Comparison of ENCODE assay signal across 8 mouse cellular contexts in genomic region chr1:151948065-151948464, GRCm38 (mm10).
DNase-seq lines count a peak whose midpoint lies in the region; ATAC-seq and TF ChIP-seq lines count a peak whose summit lies in the region.

No protein-coding gene starts in this region.

- H3K4me2 ChIP-seq in hindbrain, postnatal 0 days (ENCODE audit: low read depth, low read length) = no peak overlapping the region
- peak overlapping the region; percentile 32; the same call in 1 of the 2 replicates for H3K4me2 ChIP-seq in lung, postnatal 0 days (replicated peaks; ENCODE audit: low read depth, low read length)

- H3K36me3 ChIP-seq in hindbrain, embryonic 10.5 days = no peaks in the 10 kb centered on the region
- H3K36me3 ChIP-seq in hindbrain, postnatal 0 days (ENCODE audit: insufficient read depth, low read length) = no peaks in the 10 kb centered on the region
- no peaks in the 10 kb centered on the region for H3K36me3 ChIP-seq in lung, postnatal 0 days (ENCODE audit: insufficient read depth, low read length)

- H3K27ac ChIP-seq in hindbrain, embryonic 10.5 days = 0 out of 2 replicates have a peak overlapping the region, but pooled peaks have one; percentile 13
- no peak overlapping the region for H3K27ac ChIP-seq in hindbrain, postnatal 0 days
- no peak overlapping the region; the same call in 1 of the 2 replicates for H3K27ac ChIP-seq in lung, postnatal 0 days (ENCODE audit: low read length)

- H3K27me3 ChIP-seq in hindbrain, embryonic 10.5 days (ENCODE audit: insufficient read depth, poor library complexity, severe bottlenecking) = no peaks in the 10 kb centered on the region
- H3K27me3 ChIP-seq in hindbrain, postnatal 0 days (ENCODE audit: insufficient read depth, low read length) = no peaks in the 10 kb centered on the region
- no peaks in the 10 kb centered on the region for H3K27me3 ChIP-seq in lung, postnatal 0 days (replicated peaks; ENCODE audit: insufficient read depth, low read length)

- ATAC-seq in hindbrain, postnatal 0 days = no peak
- ATAC-seq in lung, postnatal 0 days = no peak

- no peak overlapping the region for H3K9ac ChIP-seq in hindbrain, postnatal 0 days (replicated peaks; ENCODE audit: low read length)
- no peak overlapping the region for H3K9ac ChIP-seq in lung, postnatal 0 days (replicated peaks; ENCODE audit: low read depth)

- DNase-seq in hindbrain, embryonic 10.5 days (ENCODE audit: low spot score) = no peak
- DNase-seq in hindbrain, postnatal 0 days (ENCODE audit: low spot score) = no peak
- peak; percentile 75 for DNase-seq in 416B (ENCODE audit: low read depth)
- DNase-seq in gastrocnemius, postnatal 14 days = peak; percentile 26
- DNase-seq in lung, postnatal 0 days (ENCODE audit: low spot score) = peak; percentile 73
- no peak for DNase-seq in thymus, postnatal 0 days (ENCODE audit: low spot score)
- no peak for DNase-seq in cerebellum, adult 18-20 months
- no peak for DNase-seq in T-cell, adult 2 months (ENCODE audit: low spot score)

- no peak for TF ChIP-seq EP300 in lung, postnatal 0 days (IDR thresholded peaks at IDR 0.05)

- no peak for TF ChIP-seq CTCF in hindbrain, postnatal 0 days (IDR thresholded peaks at IDR 0.05; ENCODE audit: low read depth)
- TF ChIP-seq CTCF in lung, postnatal 0 days (IDR thresholded peaks at IDR 0.05) = no peak

- intact Hi-C loops in gastrocnemius, postnatal 14 days (cut with DNase I; ENCODE audit: low total_unique reads) = no loop called here

- no peaks in the 10 kb centered on the region for H3K9me3 ChIP-seq in hindbrain, embryonic 10.5 days
- H3K9me3 ChIP-seq in hindbrain, postnatal 0 days (ENCODE audit: low read length) = no peaks in the 10 kb centered on the region
- no peaks in the 10 kb centered on the region for H3K9me3 ChIP-seq in lung, postnatal 0 days (ENCODE audit: low read length)

- WGBS in hindbrain, embryonic 10.5 days = 69% methylated on average over 3 of the region's 3 CpGs
- WGBS in hindbrain, postnatal 0 days = 70% methylated on average over 3 of the region's 3 CpGs
- 45% methylated on average over 3 of the region's 3 CpGs for WGBS in lung, postnatal 0 days

- H3K4me3 ChIP-seq in hindbrain, embryonic 10.5 days = no peak overlapping the region
- no peak overlapping the region for H3K4me3 ChIP-seq in hindbrain, postnatal 0 days (ENCODE audit: low read length)
- no peak overlapping the region for H3K4me3 ChIP-seq in lung, postnatal 0 days (ENCODE audit: low read depth, low read length)

- peaks cover 59% of the 10 kb centered on the region for H3K4me1 ChIP-seq in hindbrain, embryonic 10.5 days (replicated peaks)
- peaks cover 26% of the 10 kb centered on the region for H3K4me1 ChIP-seq in hindbrain, postnatal 0 days (ENCODE audit: insufficient read depth, low read length)
- H3K4me1 ChIP-seq in lung, postnatal 0 days (ENCODE audit: insufficient read depth, low read depth, low read length) = no peaks in the 10 kb centered on the region

Comparison
In these comparisons a context has a peak if more than half of its experiments do, and no peak if none do; other contexts are left out.
1. DNase-seq: peak in 416B (single experiment), gastrocnemius, postnatal 14 days (single experiment) and lung, postnatal 0 days (single experiment); none in hindbrain, embryonic 10.5 days (single experiment), hindbrain, postnatal 0 days (single experiment), thymus, postnatal 0 days (single experiment), cerebellum, adult 18-20 months (0 of 2) and T-cell, adult 2 months (single experiment).